Mouse (Mus musculus) hindlimb bud, embryonic 11.5 days (tissue): ENCODE data around the gene Acyp1.

Experiments
- DNase-seq: peaks from one replicate; pipeline ENCODE4 v3.0.0-alpha.2; 2012; ENCODE audit warnings: low read depth, low spot score; ENCODE audit errors: extremely low spot score

Acyp1 gene

GRCm38 (mm10) chr12:85237553-85237952 lies 50.7 kb downstream of the Acyp1 start:
- DNase-seq: no peak

DNA sequence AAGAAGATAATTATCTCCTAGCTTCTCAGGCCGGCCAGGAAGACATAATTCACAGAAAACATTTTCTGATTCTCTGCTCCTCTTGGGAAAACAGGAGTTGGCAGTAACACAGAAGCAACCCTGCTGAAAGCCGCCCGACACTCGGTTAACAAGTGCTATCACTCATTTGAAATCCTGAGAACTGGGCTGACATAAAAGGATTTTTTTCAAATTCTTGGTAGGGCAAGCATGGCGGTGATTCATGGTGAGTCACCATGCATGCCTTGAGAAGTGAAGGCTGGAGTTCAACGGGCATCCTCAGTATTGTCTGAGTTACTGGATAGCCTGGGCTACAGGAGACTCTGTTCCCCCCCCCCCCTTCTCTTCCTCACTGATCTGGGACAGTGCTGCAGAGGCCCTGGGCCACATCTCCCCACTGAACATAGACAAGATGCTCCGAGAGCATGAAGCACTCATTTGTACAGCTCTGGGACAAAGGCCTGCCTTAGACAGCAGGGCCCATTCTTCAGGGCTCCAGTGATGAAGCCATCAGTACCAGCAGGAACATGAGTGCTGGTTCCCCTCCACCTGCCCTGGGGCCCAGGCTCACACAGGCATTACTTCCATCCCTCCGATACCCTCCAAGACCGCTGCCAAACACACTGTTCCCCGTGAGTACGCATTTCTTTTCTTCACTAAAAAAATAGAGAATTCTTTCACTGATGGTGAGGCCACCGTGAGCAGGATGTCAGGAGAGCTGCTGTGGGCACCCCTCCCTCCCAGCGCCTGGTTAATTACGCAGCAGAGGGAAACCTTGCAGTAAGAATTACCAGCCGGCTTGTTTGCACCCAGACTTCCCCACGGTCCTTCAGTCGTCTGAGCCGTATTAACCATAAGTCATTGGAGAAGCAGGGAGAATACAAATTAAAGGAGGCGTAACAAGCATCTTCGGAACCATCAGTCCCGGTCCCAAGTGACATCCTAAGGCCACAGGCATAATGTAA lies 54.6 kb downstream of the Acyp1 start:
- DNase-seq: no peak

DNA sequence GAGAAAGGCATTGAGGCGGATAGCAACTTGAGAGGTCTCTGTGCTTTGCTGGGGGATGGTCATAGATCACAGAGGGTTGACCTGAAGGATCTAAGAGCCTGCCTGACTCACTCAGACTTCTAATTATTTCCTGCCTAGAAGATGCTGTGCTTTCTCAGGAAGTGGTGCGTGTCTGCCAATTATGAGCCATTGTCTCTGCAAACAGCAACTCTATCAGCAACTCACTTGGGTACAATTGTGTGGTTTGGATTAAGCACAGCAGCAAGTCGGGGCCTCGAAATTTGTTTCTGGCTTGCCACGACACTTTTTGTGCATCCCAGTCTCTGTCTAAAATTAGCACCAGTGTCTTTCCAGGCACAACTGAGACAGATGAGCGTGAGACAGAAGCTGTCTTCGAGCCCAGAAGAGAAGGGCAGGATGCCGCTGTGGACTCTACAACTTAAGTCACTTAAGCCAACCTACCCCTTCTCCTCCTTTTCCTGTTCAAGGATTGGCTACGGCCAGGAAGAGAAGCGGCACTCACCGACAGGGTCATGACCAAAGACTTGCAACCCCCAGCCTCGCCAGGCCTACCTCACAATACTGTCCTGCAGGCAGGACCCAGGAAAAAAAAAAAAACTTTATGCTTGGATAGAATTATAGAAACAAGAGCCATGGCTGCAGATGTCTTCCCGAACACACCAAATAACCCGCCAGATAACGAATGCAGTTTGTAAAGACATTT lies 60.2 kb downstream of the Acyp1 start:
- no peak for DNase-seq

DNA sequence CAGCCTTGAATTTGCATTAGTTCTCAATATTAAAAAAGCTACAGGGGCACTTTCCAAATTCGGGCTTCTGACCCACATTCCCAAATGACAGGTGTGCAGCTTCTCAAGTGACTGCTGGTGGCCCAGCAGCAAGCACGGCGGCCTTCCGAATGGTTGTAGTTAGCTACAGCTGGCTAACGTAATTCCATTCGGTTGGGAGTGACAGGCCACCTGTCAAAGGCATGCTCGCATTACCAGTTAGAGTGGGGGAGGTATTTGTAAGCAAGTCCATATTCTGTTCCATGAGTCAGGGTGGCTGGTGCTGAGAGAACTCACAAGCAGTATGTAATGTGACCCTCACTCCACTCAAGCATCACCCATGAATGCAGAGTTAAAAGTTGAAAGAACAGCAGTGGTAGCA lies 61.0 kb downstream of the Acyp1 start:
- DNase-seq: no peak
